Mouse (Mus musculus) right cerebral cortex, adult 18-20 months (tissue): ENCODE measurements around the gene Rasa4.
"Not testable (repeated sequence)": the region's sequence is repeated elsewhere in the genome, so short reads cannot be mapped to it uniquely, and the experiment has no call there.

Experiments
- DNase-seq: peaks from one replicate; pipeline ENCODE4 v3.0.0; 2022; ENCODE audit warnings: mixed read lengths

Rasa4 gene

DNA sequence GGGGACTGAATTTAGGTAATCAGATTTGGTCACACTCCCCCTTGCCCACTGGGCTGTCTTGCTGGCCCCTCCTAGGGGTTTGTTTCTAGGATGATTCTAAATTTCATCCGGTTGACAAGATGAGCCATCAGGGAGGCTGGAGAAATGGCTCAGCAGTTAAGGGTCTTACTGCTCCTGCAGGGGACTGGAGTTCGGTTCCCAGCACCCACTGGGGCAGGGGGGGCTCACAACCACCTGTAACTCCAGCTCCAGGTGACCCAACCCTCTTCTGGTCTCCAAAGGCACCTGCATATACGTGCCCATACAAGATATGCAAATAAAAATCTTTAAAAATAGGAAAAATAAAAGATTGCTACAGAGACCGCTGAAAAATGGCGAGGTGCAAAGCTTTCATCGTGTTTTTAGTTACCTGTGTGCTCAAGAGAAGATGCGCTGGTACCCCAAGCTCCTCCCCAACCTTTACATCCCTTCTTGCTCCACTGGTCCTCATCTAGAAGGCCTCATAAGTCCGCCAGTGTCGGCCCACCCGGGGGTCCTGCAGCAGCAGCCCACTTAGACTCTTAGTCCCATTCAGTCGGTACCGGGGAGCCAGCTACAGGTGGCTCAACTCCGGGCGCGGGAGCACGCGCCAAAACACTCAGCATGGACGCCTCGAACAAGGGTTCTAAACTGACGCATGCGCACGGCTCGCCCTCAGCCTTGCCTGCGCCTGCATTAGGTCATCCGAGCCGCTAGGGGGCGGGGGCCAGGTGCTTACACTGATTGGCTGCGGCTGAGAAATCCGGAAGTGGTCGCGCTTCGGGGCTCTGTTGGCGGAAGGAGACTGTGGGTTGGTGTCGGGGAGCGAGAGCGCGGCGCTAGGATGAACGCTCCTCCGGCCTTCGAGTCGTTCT is 32.4 kb downstream of the Rasa4 start, which contains the start of gene Polr2j:
Gene Polr2j, plus strand, starts transcription at position 741 of the 893 bp plus-strand sequence.
- peak; percentile 96 for DNase-seq

DNA sequence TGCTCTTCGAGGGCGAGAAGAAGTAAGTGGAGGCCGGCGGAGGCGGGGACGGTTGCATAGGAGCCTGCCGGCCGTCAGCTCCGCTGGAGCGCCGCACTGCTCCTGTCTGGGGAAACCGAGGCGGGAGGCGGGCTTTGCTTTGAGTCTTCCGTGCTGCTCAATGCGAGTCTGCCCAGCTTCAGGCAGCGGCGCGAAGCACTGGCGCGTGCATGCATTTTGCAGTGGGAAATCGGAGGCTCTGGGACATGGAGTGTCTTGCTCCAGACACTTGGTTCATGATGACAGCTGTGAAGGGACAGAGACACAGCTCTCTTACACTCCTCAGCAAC is 33.0 kb downstream of the Rasa4 start:
- no peak for DNase-seq

DNA sequence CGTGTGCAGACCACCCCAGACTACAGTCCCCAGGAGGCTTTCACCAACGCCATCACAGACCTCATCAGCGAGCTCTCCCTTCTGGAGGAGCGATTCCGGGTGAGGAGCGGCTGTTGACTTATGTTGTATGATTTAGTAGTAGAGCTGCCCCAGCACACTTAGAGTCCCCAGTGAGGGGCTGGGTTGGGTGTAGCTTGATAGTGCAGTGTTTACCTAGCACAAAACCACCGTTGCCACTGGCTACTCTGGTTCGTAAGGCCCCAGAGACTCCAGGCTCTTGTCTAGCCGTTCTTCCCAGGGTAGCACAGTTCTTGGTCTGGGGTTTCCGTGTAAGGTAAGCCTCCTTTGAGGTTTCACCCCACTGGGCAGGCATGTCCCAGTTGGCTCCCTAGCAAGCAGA is 38.4 kb downstream of the Rasa4 start:
- no peak for DNase-seq

DNA sequence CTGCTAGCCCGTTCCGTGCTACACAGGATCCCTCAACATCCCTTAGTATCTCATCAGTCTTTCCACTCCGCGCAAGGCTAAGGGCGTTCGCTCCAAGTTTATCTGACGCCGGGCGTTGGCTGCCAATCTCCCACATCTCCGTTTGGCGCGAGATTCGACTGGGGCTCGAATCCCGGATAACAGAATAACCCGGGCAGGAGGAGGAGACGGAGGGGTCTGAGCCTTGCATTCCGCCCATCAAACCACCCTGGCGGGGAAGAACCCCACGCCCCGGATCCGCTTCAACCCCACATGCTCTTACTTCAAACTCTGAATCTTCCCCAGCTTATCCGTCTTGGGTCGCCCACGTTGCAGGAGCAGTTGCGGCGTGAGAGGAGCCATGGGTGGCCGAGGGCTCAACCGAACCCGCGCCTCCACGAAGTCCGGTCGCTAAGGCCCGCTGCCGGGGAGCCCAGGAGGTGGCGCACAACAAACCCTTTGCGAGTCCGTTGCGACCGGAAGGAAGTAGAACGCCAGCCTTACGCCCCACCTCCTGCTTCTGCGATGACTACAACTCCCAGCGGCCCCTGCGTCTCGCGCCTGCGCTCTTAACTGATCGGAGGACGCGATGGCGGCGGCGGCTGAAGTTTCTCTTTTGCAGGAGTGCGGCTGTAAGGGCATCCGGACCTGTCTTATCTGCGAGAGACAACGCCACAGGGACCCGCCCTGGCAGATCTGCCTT is 52.0 kb downstream of the Rasa4 start, which contains the start of the genes Lrwd1 and Alkbh4:
Gene Lrwd1, minus strand, starts transcription at position 504 of the 721 bp plus-strand sequence.
Gene Alkbh4, plus strand, starts transcription at position 576 of the 721 bp plus-strand sequence.
- DNase-seq = peak; percentile 97

DNA sequence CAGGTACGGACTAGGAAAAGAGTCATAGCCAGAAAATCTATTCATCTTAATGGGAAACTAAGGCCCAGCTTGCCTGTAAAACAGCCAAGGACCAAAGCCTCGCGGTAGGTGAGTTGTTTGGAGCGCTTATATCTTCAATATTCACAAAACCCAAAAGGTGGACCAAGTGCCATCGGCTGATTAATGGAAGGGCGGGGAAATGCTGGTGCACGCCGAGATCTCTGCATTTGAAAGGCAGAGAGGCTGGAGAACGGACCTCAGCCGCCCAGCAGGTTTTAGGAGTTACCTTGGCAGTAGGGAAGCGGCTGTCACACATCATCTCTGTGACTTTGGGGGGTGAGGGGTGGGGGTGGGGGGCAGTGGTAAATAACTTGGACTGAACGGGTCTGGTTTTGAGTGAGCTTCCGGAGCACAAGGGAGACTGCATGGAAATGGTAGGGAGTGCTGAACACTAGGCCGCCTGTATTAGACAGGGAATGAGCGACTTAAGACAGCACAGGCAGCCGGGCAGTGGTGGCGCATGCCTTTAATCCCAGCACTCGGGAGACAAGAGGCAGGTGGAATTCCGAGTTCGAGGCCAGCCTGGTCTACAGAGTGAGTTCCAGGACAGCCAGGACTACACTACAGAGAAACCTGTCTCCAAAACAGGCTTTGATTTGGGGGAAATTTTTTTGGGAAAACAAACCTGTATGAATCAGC is 52.7 kb downstream of the Rasa4 start:
- DNase-seq = no peak

DNA sequence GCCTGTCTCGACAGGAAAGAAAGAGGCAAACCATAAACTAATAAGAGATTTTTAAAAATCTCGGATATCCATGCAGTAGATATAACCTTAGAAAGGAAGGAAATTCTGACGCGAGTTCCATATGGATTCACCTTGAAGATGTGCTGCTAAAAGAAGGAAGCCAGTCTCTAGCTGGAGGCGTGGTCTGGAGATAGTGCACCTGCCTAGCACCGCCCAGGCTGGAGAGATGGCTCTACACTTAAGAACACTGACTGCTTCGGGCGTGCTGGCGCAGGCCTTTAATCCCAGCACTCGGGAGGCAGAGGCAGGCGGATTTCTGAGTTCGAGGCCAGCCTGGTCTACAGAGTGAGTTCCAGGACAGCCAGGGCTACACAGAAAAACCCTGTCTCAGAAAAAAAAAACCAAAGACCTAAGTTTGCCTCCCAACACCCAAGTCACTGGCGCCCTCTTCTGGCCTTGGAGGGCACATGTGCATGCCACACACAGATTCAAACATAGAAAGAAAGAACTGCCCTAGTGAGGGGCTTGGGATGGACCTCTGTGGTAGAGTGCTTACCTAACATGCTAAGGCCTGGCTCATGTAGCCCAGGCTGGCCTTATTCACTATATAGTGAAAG is 54.0 kb downstream of the Rasa4 start:
- peak; percentile 21 for DNase-seq

DNA sequence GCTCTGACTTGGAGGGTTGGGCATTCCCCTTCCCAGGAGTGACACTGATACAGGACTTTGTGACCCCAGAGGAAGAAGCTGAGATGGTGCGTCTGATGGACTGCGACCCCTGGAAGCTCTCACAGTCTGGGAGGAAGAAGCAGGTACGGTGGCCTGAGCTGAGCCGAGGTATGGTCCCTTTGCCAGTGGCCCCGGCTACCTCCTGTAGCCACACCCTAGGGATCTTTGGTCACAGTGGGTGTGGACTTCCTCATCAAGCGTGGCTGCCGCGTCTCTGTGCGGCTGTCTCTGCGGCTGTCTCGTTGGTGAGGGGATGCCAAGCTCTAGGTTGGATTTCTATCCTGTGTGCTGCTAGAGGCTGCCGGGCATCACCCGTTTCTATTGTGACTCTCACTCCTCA is 55.7 kb downstream of the Rasa4 start:
- DNase-seq = no peak

DNA sequence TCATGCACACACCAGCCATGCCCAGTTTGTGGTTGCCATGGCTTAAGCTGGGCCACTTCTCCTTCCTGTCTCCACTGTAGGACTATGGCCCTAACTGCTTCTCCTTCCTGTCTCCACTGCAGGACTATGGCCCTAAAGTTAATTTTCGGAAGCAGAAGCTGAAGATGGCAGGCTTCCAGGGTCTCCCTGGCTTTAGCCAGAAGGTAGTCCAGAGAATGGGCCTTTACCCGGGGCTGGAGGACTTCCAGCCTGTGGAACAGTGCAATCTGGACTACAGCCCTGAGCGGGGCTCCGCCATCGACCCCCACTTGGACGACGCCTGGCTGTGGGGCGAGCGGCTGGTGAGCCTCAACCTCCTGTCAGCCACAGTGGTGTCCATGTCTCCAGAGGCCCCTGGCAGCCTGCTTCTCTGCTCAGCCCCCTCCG is 56.4 kb downstream of the Rasa4 start:
- DNase-seq = no peak

DNA sequence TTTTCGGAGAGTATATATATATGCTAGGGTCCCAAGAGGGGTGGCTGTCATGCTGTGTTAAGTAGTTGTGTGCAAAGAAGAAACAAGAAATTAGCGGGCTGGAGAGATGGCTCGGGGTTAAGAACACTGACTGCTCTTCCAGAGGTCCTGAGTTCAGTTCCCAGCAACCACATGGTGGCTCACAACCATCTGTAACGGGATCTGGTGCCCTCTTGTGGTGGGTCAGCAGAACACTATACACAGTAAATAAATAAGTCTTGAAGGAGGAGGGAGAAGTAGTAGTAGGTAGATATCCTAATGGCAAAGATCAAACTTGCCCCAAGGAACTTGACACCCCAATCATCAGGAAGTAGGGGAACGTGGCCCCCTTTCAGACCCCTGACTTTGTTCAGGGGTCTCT is 59.0 kb downstream of the Rasa4 start:
- no peak for DNase-seq

DNA sequence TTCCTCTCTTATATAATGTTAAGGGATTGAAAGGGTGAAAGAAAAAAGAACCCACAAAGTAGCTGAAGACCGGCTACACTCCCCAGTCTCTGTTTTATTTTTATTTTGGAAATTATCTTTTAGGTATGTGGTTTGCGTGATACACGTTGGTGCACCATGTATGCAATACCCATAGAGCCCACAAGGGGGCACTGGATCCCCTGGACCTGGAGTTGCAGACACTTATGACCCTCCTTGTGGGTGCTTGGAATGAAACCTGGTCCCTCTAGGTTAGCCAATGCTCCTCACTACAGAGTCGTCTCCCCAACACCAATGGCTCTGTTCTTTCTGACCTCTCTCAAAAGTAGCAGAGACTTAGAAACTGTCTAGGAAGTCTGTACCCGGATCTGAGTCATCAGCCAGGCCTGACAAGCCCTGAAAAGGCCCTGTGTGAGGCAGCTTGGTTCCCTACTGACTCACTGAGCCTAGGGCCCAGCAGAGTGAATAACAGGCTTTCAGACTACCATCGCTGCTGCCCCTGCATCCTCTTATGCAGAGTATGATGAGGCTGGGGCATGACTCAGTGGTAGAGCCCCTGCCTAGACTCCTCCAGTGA is 59.5 kb downstream of the Rasa4 start:
- no peak for DNase-seq

DNA sequence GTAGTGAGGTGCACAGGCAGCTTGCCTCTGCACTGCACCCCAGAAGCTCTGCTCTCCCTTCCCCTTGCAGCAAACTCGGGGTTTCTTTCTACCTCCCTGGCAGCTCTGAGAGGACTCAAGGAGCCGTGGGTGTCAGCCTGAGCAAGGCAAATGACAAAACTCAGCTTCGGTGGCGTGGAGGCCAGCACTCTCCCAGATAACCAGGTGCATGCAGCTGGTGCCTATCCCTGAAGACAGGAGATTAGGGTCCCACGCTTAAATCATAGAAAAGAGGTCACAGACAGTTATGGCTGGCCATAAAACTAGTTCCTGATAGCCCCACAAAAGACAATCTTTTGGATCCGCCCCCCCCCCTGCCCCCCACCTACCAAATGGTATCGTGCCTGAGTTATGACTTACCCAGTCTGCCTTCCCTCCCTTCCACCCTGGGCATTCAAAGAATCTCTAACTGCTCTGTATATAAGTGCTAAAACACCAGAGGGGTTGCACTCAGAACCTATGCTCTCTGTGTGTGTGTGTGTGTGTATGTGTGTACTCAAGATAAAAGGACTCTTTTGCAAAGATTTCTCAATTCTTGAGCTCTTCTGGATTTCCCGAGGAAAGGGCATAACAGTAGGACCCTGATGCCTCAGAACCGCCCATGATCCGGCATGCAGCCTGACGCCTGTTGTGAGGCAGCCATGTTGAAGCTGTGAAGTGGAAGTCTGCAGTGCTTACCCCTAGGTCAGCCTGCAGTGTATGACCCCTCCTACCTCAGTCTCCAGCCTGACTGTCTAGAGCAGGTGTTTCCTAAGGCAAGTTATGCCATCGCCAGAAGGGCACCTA is 61.1 kb downstream of the Rasa4 start:
- DNase-seq = no peak

DNA sequence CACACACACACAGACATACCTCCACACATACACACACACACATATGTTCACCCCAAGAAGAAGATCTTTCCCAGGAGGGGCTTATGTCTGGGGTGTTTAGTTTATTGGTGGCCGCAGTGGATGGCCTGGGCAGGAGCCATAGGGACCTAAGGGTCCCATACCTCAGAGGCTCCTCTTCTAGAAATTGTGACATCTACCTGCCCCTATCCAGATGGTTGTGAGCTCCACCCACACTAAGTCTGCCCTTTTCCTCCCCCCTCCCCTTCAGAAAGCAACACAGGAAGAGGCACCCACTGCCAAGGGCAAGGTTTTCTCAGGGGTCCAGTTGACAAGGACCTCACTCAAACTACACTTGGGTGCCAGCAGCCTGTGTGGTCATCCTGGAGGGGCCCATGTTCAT is 63.2 kb downstream of the Rasa4 start:
- no peak for DNase-seq

DNA sequence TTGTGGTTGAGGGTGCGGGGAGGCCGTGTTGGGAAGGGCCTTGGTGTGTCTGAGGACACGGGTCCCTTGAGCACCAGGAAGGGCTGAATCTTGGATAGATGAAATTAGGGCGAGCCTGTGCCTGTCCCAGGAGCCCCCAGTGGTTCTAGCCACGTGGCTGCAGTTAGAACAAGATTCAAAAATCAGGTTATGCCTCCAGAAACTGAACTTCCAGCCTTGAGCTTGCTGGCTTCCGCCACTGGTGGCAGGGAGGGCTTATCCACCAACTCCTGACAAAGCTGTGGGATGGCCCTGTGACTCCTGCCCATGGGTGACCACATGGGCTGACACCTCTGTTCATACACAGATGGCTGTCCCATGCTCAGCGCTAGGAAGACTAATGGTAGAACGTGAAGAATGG is 64.0 kb downstream of the Rasa4 start:
- DNase-seq = no peak

DNA sequence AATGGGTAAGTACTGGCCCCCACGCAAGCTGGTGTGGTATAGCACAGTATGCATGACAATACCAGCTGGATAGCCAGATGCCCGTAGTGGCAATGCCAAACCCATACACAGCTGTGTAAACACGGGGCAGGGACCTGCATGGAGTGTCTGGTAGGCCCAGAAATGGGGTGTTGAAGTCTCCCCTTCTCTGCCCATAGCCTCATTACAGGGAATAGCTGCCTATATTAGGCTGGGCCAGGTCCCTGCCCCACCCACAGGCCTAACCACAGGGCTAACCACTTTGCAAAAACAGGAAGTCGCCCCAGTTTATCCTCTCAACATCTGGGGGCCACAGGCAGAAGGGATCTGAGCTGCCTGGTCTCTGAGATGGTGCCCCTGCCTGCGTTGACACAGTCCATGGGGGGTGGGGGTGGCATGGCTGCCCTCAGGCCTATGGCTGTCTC is 65.4 kb downstream of the Rasa4 start:
- DNase-seq = not testable (repeated sequence)

DNA sequence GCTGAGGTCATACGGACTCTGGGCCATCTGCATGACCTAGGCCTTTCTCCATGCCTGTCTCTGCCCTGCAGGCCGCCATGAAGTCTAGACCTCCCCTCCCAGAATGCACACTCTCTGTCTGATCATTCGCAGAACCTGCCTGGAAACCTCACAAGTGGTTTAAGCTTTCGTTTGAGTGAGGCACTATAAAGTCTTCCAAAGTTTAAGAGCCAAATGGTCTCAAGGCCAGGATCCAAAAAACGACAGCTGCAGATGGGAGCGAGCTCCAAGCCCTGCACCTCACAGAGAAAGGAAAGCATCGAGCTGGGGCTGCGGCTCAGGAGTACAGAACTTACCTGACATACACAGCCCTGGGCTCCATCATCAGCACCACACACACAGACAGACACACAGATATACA is 68.6 kb downstream of the Rasa4 start:
- no peak for DNase-seq

DNA sequence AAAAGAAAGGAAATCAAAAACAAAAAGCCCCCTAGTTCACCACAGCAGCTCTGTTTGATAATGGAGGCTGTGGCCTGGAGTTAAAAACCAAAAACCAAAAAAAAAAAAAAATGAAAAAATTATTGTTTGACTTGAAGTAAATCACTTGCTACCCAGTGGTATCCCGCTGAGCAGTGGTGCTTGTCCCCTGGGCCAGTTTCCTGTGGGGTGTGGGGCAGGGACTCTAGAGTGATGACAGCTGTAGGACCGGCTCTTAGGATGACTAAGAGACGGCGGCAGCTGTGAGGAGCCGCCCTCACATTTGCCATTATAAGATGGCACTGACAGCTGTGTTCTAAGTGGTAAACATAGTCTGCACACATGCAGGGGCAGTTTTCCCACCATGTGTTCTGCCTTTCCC is 71.7 kb downstream of the Rasa4 start:
- no peak for DNase-seq

DNA sequence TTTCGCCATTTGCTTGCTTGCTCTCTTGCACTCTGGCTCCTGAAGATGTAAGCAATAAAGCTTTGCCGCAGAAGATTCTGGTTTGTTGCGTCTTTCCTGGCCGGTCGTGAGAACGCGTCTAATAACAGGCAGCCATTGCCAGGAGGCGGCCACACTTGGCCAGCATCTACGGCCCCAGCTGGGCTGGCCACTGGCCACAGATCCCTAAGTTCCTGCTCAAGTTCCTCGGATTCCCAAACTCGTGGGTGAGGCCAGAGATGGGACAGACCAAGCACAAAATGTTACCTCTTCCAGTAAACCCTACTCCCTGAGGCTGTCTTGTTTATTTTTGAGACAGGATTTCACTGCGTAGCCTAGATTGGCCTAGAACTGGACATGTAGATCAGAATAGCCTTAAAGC is 76.4 kb downstream of the Rasa4 start:
- DNase-seq = not testable (repeated sequence)
